8 mouse cellular contexts compared by ENCODE assay signal in the genomic region with DNA sequence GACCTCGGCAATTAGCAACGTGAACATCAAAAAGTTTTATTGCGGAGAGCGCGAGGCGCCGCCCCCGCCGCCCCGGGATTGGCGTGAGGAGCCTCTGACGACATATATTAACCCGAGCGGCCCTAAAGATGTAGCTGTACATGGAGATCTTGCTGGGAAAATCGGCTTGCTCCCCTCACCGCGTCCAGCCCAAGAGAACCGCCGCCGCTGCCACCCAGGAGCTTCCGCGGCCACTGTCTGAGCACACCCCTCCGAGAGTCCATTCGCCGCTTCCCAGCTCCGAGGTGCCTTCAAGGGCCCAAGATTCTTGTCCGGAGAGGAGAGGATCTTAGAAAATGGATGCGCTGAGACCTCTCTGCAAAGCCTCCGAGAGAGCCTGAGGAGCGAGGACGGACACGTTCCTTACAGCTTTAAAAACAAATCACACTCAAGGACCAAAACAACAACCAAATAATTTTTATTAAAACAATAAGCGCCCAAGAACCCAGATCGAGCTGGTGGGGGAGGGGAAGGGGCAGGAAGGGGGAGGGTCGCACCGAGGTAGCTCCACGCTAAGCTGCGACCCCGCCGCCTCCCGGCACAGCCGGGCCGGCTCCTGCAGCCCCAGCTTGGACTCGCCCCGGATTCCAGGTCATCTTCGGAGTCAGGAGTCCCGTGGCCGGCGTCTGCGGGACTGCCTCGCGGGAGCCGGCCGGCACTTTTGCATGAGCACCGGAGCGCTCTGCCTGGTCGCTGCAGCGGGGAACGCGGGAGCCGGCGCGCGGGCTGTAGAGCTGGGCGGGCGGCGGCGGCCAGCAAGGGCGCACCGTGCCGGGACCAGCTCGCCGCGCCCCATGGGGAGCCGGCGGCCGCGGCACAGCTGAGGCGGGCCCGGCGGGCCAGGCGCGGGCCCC. TPM values are rescaled to one million over a fixed set of nuclear protein-coding genes. Genes with fewer than 3 reads are reported as not detected.
DNase-seq lines count a peak whose midpoint lies in the region; ATAC-seq and TF ChIP-seq lines count a peak whose summit lies in the region.

Hand2 (plus strand) TSS at position 133 of the 893 bp plus-strand sequence.

- TF ChIP-seq POLR2A in liver, adult 2 months (IDR thresholded peaks at IDR 0.05; ENCODE audit: extremely low read depth, insufficient read depth, low read length): peak; percentile 45; the same call in 1 of the 2 replicates

- H3K9me3 ChIP-seq in kidney, embryonic 15.5 days (replicated peaks): no peaks in the 10 kb centered on the region
- no peaks in the 10 kb centered on the region for H3K9me3 ChIP-seq in heart, embryonic 14.5 days (ENCODE audit: control insufficient read depth, low read length)
- H3K9me3 ChIP-seq in stomach, embryonic 15.5 days: no peaks in the 10 kb centered on the region

- H3K27ac ChIP-seq in kidney, embryonic 15.5 days: no peak within 1 kb of the TSS
- peak within 1 kb of the TSS; percentile 98 to 99 for H3K27ac ChIP-seq in heart, embryonic 14.5 days (replicated peaks in 1 of 2; ENCODE audit: control insufficient read depth in 1 of 2, insufficient read depth in 1 of 2, low read depth in 2 of 2, low read length in 2 of 2)
- H3K27ac ChIP-seq in liver, adult 2 months (replicated peaks; ENCODE audit: insufficient read depth, low read depth, low read length): peak within 1 kb of the TSS; percentile 48
- peak within 1 kb of the TSS; percentile 85 for H3K27ac ChIP-seq in stomach, embryonic 15.5 days

- ATAC-seq in kidney, embryonic 15.5 days (replicated peaks; ENCODE audit: low FRiP score): peak; percentile 57
- peak; percentile 79 for ATAC-seq in heart, embryonic 14.5 days (ENCODE audit: insufficient number of reproducible peaks, insufficient read depth, low FRiP score, low read depth)
- ATAC-seq in stomach, embryonic 15.5 days (ENCODE audit: insufficient read depth, low FRiP score, low read depth): peak; percentile 72

- H3K9ac ChIP-seq in kidney, embryonic 15.5 days: no peak within 1 kb of the TSS; the same call in 1 of the 2 replicates
- H3K9ac ChIP-seq in heart, embryonic 14.5 days (ENCODE audit: low read length): peak within 1 kb of the TSS; percentile 100
- H3K9ac ChIP-seq in liver, adult 2 months (ENCODE audit: low read depth, low read length): peak within 1 kb of the TSS; percentile 58
- peak within 1 kb of the TSS; percentile 55 for H3K9ac ChIP-seq in stomach, embryonic 15.5 days

- 1% methylated on average over 63 of the region's 83 CpGs for WGBS in kidney, embryonic 15.5 days
- under 1% methylated on average over 68 of the region's 83 CpGs for WGBS in heart, embryonic 14.5 days
- 2% methylated on average over 81 of the region's 83 CpGs for WGBS in liver, adult 2 months
- WGBS in stomach, embryonic 15.5 days: under 1% methylated on average over 62 of the region's 83 CpGs

- peak within 1 kb of the TSS; percentile 64 for H3K4me2 ChIP-seq in kidney, embryonic 15.5 days
- peak within 1 kb of the TSS; percentile 80 for H3K4me2 ChIP-seq in heart, embryonic 14.5 days (ENCODE audit: low read length)
- peak within 1 kb of the TSS; percentile 52 for H3K4me2 ChIP-seq in stomach, embryonic 15.5 days

- no peaks in the 10 kb centered on the region for H3K79me2 ChIP-seq in liver, adult 2 months (ENCODE audit: control insufficient read depth, insufficient read depth, low read length)

- TF ChIP-seq CTCF in liver, adult 2 months (IDR thresholded peaks at IDR 0.05; ENCODE audit: low read depth, low read length): no peak

- H3K4me1 ChIP-seq in kidney, embryonic 15.5 days: peaks cover 18% of the 10 kb centered on the region
- H3K4me1 ChIP-seq in heart, embryonic 14.5 days (ENCODE audit: control insufficient read depth in 2 of 2, insufficient read depth in 2 of 2, low read length in 2 of 2): peaks cover 4% of the 10 kb centered on the region in 2 experiments; a peak in 3 of 4 replicates
- H3K4me1 ChIP-seq in liver, adult 2 months (ENCODE audit: control insufficient read depth, insufficient read depth, low read length): no peaks in the 10 kb centered on the region
- 0 out of 2 replicates have a peak, but pooled peaks cover 7% of the 10 kb centered on the region for H3K4me1 ChIP-seq in stomach, embryonic 15.5 days

- no peaks in the 10 kb centered on the region for H3K36me3 ChIP-seq in kidney, embryonic 15.5 days
- peaks cover 25% of the 10 kb centered on the region for H3K36me3 ChIP-seq in heart, embryonic 14.5 days (ENCODE audit: control insufficient read depth, insufficient read depth, low read length)
- H3K36me3 ChIP-seq in liver, adult 2 months (ENCODE audit: control insufficient read depth, insufficient read depth, low read length): no peaks in the 10 kb centered on the region
- H3K36me3 ChIP-seq in stomach, embryonic 15.5 days: no peaks in the 10 kb centered on the region

- DNase-seq in kidney, adult 18-20 months: no peak
- peak; percentile 79 for DNase-seq in embryo, embryonic 9.5 days (ENCODE audit: extremely low spot score)
- peak; percentile 14 for DNase-seq in liver, adult 2 months (ENCODE audit: extremely low read depth, low read depth, low spot score)
- no peak for DNase-seq in thymus, postnatal 14 days
- no peak for DNase-seq in thymus, postnatal 0 days (ENCODE audit: low spot score)

- H3K4me3 ChIP-seq in kidney, embryonic 15.5 days (replicated peaks): peak within 1 kb of the TSS; percentile 41
- peak within 1 kb of the TSS; percentile 83 to 90 for H3K4me3 ChIP-seq in heart, embryonic 14.5 days (ENCODE audit: control insufficient read depth in 1 of 2, insufficient read depth in 1 of 2, low read depth in 1 of 2, low read length in 2 of 2)
- H3K4me3 ChIP-seq in liver, adult 2 months (ENCODE audit: insufficient read depth, low read depth, low read length): peak within 1 kb of the TSS; percentile 64
- peak within 1 kb of the TSS; percentile 55 for H3K4me3 ChIP-seq in stomach, embryonic 15.5 days (replicated peaks)

- H3K27me3 ChIP-seq in kidney, embryonic 15.5 days: peaks cover 98% of the 10 kb centered on the region
- no peaks in the 10 kb centered on the region for H3K27me3 ChIP-seq in heart, embryonic 14.5 days (ENCODE audit: control insufficient read depth, insufficient read depth, low read length)
- peaks cover 20% of the 10 kb centered on the region for H3K27me3 ChIP-seq in liver, adult 2 months (ENCODE audit: control insufficient read depth, insufficient read depth, low read length)
- H3K27me3 ChIP-seq in stomach, embryonic 15.5 days (replicated peaks): peaks cover 45% of the 10 kb centered on the region

RNA-seq across cellular contexts. Expression of gene Hand2, which starts in this region (rescaled TPM):
- polyA plus RNA-seq in kidney, embryonic 15.5 days (2015; fragmentation: Nextera tagmentation; extraction: Ambion mirVana): 0.27 and 1.7 TPM in 2 replicates
- polyA plus RNA-seq in heart, embryonic 14.5 days (2014; fragmentation: Nextera tagmentation; extraction: Ambion mirVana): 16.3 and 17.4 TPM in 2 replicates
- 1.9 and 2.0 TPM in 2 replicates for total RNA-seq in liver, adult 2 months (2014; rRNA removed)
- polyA plus RNA-seq in liver, adult 2 months (2012; rRNA removed): 3.9 and 4.1 TPM in 2 replicates
- polyA plus RNA-seq in stomach, embryonic 15.5 days (2015; fragmentation: Nextera tagmentation; extraction: Ambion mirVana): 9.4 and 9.8 TPM in 2 replicates
- polyA plus RNA-seq in thymus, postnatal 0 days (2015; fragmentation: Nextera tagmentation; extraction: Ambion mirVana): 0.12 and 0.26 TPM in 2 replicates

Comparison
In these comparisons a context has a peak if more than half of its experiments do, and no peak if none do; other contexts are left out.
1. DNase-seq: peak in embryo, embryonic 9.5 days (single experiment) and liver, adult 2 months (single experiment); none in kidney, adult 18-20 months (single experiment), thymus, postnatal 14 days (single experiment) and thymus, postnatal 0 days (single experiment).
2. Peak in every context shown above with its lines, with median percentiles within 50 percentile points of each other: ATAC-seq, H3K4me2 ChIP-seq and H3K4me3 ChIP-seq.